Mouse (Mus musculus): Measurements from ENCODE around the gene Kank3. TPM values are rescaled to one million over a fixed set of nuclear protein-coding genes. Genes with fewer than 3 reads are reported as not detected.

The Kank3 gene
- polyA plus RNA-seq, 1 experiment from 2014 or later, result 44.7 TPM

DNA sequence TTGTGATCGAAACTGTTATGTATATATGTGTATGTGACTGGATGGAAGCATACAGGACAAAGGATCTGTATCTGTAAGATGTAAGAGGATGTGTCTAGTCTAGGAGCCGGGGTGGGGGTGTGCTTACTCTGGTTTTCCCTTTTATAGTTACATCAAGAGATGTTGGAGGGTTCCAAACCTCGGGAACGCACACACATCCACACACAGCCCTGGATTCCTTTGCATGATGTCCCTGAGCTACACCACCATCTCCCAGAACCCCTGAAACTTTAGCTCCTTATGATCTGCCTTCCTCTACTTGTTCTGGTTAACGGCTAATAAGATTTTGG is 30.4 kb upstream of the Kank3 start:
- Histone ChIP-seq H3K36me3 (replicated peaks; ENCODE audit: control insufficient read depth, insufficient read depth) (0 out of 2 replicates have a peak, but pooled peaks cover 2% of the 10 kb centered on the region), H3K27ac (peak overlapping the region; percentile 57), H3K9me3 (ENCODE audit: control insufficient read depth, low read length) (no peaks in the 10 kb centered on the region), H3K4me2 (replicated peaks) (peak overlapping the region; percentile 82), H3K27me3 (ENCODE audit: control insufficient read depth, insufficient read depth, low read length) (no peaks in the 10 kb centered on the region), H3K4me1 (replicated peaks; ENCODE audit: control insufficient read depth, insufficient read depth, low read length) (peaks cover 17% of the 10 kb centered on the region; the same call in 1 of the 2 replicates), H3K4me3 (replicated peaks; ENCODE audit: low read length) (0 out of 2 replicates have a peak overlapping the region, but pooled peaks have one; percentile 39), H3K9ac (no peak overlapping the region)
- 86% methylated on average over 5 of the region's 5 CpGs for WGBS
- ATAC-seq (ENCODE audit: low FRiP score) (no peak), DNase-seq (ENCODE audit: low spot score) (no peak)

DNA sequence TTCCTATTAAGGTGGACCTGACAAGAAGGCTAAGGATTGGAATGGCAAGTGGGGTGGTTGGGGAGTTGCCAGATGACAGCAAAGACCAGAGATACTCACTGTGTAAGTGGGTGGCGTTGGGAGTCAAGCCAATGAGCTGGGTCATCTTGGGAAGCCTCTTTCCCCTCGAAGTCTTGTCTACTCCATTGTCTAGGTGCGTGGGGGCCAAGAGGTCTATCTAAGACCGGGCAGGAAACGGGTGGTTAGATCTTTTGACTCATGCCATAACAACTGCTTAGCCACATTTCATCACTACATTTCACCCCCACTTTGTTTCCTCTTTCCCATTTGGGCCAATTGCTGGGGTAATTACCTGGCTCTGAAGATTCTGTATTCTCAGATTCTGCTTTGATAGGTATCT is 29.9 kb upstream of the Kank3 start:
- ATAC-seq (ENCODE audit: low FRiP score) (no peak), DNase-seq (ENCODE audit: low spot score) (no peak)
- H3K27me3 ChIP-seq (ENCODE audit: control insufficient read depth, insufficient read depth, low read length), result no peaks in the 10 kb centered on the region
- H3K4me3 ChIP-seq (replicated peaks; ENCODE audit: low read length), result peak overlapping the region; percentile 39; the same call in 1 of the 2 replicates
- H3K9me3 ChIP-seq (ENCODE audit: control insufficient read depth, low read length), result no peaks in the 10 kb centered on the region
- peaks cover 17% of the 10 kb centered on the region; the same call in 1 of the 2 replicates for H3K4me1 ChIP-seq (replicated peaks; ENCODE audit: control insufficient read depth, insufficient read depth, low read length)
- no peak overlapping the region for H3K27ac ChIP-seq
- no peaks in the 10 kb centered on the region for H3K36me3 ChIP-seq (replicated peaks; ENCODE audit: control insufficient read depth, insufficient read depth)
- WGBS, result 84% methylated on average over 5 of the region's 5 CpGs
- no peak overlapping the region; the same call in 1 of the 2 replicates for H3K9ac ChIP-seq
- H3K4me2 ChIP-seq (replicated peaks), result peak overlapping the region; percentile 82

DNA sequence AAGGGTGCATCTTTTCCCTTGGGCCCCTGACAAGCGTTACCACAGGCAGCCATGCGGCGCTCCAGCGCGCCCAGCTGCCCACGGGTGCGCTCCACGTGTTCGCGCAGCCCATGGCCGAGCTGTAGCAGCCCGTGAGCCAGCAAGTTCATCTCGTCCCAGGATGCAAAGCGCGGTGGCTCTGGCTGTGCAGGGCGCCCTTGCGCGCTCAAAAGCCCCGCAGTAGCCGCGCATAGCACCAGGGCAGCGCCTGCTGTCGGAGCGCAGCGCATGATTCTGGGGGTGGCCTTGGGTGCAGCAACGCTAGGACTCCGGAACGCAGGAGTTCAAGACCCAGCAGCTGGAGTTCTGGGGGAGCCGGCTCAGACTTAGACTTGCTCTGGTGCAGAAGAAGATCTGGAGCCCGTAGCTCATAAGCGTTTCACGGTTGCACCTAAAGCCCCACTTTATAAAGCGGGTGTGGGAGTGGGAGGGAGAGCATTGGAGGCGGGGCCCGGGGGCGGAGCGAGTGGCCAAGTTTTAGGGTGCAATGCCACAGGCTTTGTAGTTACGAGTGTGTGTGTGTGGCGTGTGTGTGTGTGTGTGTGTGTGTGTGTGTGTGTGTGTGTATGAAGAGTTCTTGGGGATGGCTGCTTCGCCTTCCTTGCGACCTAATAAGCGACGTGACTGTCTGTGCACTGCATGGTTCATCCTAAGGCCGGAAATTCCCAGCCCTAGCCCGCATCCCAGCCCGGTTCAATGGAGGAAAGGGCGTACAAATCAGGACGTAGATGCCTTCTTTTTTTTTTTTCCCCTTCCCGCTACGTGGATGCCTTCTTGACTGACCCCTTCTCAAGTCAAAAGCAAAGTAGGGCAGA is 29.0 kb upstream of the Kank3 start, which contains the start of gene Angptl4:
Gene Angptl4, minus strand, starts transcription at position 707 of the 854 bp plus-strand sequence.
- Histone ChIP-seq H3K9me3 (ENCODE audit: control insufficient read depth, low read length) (no peaks in the 10 kb centered on the region), H3K4me2 (replicated peaks) (peak within 1 kb of the TSS; percentile 82), H3K4me3 (replicated peaks; ENCODE audit: low read length) (peak within 1 kb of the TSS; percentile 39), H3K27ac (peak within 1 kb of the TSS; percentile 66; the same call in 1 of the 2 replicates), H3K27me3 (ENCODE audit: control insufficient read depth, insufficient read depth, low read length) (no peaks in the 10 kb centered on the region), H3K4me1 (replicated peaks; ENCODE audit: control insufficient read depth, insufficient read depth, low read length) (peaks cover 17% of the 10 kb centered on the region; the same call in 1 of the 2 replicates), H3K36me3 (replicated peaks; ENCODE audit: control insufficient read depth, insufficient read depth) (no peaks in the 10 kb centered on the region), H3K9ac (peak within 1 kb of the TSS; percentile 55)
- DNase-seq (ENCODE audit: low spot score) (peak; percentile 33), ATAC-seq (ENCODE audit: low FRiP score) (peak; percentile 71; the same call in 1 of the 2 replicates)
- WGBS, result 2% methylated on average over 50 of the region's 50 CpGs

DNA sequence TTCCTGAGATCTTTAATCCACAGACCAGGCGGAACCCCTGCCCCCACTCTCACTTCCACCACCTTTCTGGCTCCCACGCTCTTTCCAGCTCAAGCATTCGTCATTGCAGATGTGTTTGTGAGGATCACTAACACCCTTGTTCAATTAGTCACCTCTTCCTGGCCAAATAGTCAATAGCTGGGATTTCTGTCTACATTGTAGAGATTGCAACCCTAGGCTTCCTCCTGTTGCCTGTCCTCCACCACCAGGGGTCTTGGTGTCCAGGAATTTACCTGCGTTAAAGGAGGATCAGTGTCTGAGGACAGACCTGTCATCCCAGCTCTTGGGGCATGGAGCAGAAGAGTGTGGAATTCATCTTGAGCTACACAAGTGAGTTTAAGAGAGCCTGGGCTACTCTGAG is 28.3 kb upstream of the Kank3 start:
- H3K4me3 ChIP-seq (replicated peaks; ENCODE audit: low read length), result peak overlapping the region; percentile 39
- H3K9me3 ChIP-seq (ENCODE audit: control insufficient read depth, low read length), result no peaks in the 10 kb centered on the region
- H3K4me2 ChIP-seq (replicated peaks), result peak overlapping the region; percentile 82
- H3K4me1 ChIP-seq (replicated peaks; ENCODE audit: control insufficient read depth, insufficient read depth, low read length), result peaks cover 17% of the 10 kb centered on the region; the same call in 1 of the 2 replicates
- no peak overlapping the region for H3K27ac ChIP-seq
- ATAC-seq (ENCODE audit: low FRiP score) (no peak), DNase-seq (ENCODE audit: low spot score) (no peak)
- peak overlapping the region; percentile 55; the same call in 1 of the 2 replicates for H3K9ac ChIP-seq
- H3K36me3 ChIP-seq (replicated peaks; ENCODE audit: control insufficient read depth, insufficient read depth), result no peaks in the 10 kb centered on the region
- H3K27me3 ChIP-seq (ENCODE audit: control insufficient read depth, insufficient read depth, low read length), result no peaks in the 10 kb centered on the region
- WGBS, result 34% methylated on average over 4 of the region's 4 CpGs

DNA sequence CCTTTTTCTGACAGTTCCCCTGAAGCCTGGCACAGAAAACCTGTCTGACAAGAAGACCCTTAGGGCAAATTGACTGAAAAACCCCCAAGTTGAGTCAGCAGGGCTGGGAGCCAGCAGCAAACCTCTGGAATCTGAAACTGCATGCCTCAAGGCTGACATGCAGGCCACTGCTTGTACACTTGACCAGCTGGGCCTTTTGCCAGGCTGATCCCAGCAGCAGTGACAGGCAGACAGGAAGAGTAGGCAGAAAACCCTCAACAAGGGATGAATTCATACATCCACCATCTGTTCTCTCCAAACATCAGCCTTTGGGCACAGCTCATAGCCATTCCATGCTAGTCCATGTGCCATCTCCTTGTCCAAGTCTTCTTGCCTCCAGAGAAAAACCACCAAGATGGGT is 26.9 kb upstream of the Kank3 start:
- Histone ChIP-seq H3K4me2 (replicated peaks) (no peak overlapping the region), H3K4me3 (replicated peaks; ENCODE audit: low read length) (no peak overlapping the region), H3K27ac (no peak overlapping the region), H3K9me3 (ENCODE audit: control insufficient read depth, low read length) (no peaks in the 10 kb centered on the region), H3K4me1 (replicated peaks; ENCODE audit: control insufficient read depth, insufficient read depth, low read length) (peaks cover 17% of the 10 kb centered on the region; the same call in 1 of the 2 replicates), H3K27me3 (ENCODE audit: control insufficient read depth, insufficient read depth, low read length) (no peaks in the 10 kb centered on the region), H3K9ac (no peak overlapping the region), H3K36me3 (replicated peaks; ENCODE audit: control insufficient read depth, insufficient read depth) (no peaks in the 10 kb centered on the region)
- ATAC-seq (ENCODE audit: low FRiP score) (no peak), DNase-seq (ENCODE audit: low spot score) (peak; percentile 27)

DNA sequence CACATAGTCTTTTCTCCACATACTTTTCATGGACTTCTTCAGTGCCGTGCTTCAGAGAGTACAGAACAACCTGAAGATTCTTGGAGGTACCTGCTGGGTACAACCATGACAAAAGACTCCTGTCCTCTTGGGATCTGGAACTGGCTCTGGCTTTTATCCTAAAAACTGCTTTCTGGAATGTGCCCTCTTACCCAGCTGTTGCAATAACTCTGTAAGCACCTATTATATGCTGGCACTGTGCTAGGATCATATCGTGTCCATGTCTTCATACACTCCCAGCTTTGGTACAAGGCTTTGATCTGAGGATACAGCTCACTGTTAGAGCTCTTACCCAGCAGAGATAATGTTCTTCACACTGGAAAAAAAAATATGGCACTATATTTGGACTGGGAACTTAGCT is 25.4 kb upstream of the Kank3 start:
- Histone ChIP-seq H3K4me1 (replicated peaks; ENCODE audit: control insufficient read depth, insufficient read depth, low read length) (peaks cover 17% of the 10 kb centered on the region; the same call in 1 of the 2 replicates), H3K36me3 (replicated peaks; ENCODE audit: control insufficient read depth, insufficient read depth) (no peaks in the 10 kb centered on the region), H3K4me3 (replicated peaks; ENCODE audit: low read length) (no peak overlapping the region), H3K9ac (no peak overlapping the region), H3K4me2 (replicated peaks) (no peak overlapping the region), H3K27me3 (ENCODE audit: control insufficient read depth, insufficient read depth, low read length) (no peaks in the 10 kb centered on the region), H3K27ac (no peak overlapping the region), H3K9me3 (ENCODE audit: control insufficient read depth, low read length) (no peaks in the 10 kb centered on the region)
- WGBS, result 91% methylated on average over 2 of the region's 2 CpGs
- ATAC-seq (ENCODE audit: low FRiP score) (no peak), DNase-seq (ENCODE audit: low spot score) (no peak)

DNA sequence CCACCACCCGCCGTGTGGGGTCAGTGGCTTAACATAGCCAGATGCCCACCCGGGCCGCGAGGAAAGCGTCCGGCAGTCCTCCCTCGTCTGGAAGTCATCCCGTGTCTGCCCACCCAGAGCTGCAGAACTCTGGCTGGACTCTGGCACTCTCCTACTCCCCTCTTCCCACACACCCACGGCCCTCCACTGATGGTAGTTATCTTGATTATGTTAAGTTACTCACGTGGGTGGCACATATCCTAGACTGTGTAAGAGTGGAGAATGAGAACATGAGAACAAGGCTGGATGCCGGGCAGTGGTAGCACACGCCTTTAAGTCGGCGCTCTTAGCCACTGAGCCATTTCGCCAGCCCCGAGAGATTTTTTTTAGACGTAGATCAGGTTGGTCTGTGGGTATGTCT is 23.9 kb upstream of the Kank3 start:
- DNase-seq (ENCODE audit: low spot score), result no peak
- Histone ChIP-seq H3K27ac (no peak overlapping the region), H3K4me1 (replicated peaks; ENCODE audit: control insufficient read depth, insufficient read depth, low read length) (peaks cover 9% of the 10 kb centered on the region; the same call in 1 of the 2 replicates), H3K9ac (no peak overlapping the region), H3K27me3 (ENCODE audit: control insufficient read depth, insufficient read depth, low read length) (no peaks in the 10 kb centered on the region), H3K4me2 (replicated peaks) (no peak overlapping the region), H3K36me3 (replicated peaks; ENCODE audit: control insufficient read depth, insufficient read depth) (no peaks in the 10 kb centered on the region), H3K9me3 (ENCODE audit: control insufficient read depth, low read length) (no peaks in the 10 kb centered on the region), H3K4me3 (replicated peaks; ENCODE audit: low read length) (no peak overlapping the region)
- WGBS, result 87% methylated on average over 18 of the region's 18 CpGs
- no peak for ATAC-seq (ENCODE audit: low FRiP score)

DNA sequence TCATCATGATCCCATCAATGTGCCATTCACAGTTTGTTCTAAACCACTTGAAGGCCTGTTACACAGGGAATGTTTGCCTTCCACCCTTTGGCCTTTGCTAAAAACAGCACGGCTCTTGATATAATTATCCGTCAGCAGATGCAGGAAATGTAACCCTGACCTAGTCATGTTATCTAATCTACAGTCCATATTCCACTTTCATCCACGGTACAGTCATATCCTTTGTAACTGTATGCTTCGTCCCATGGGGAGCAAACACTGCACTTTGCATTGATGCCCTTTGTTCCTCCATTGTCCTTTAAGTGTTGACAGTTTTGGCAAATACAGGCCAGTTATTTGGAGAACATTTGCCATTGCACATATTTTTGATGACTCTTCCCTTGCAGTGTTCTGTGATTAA is 21.6 kb upstream of the Kank3 start:
- Histone ChIP-seq H3K27me3 (ENCODE audit: control insufficient read depth, insufficient read depth, low read length) (no peaks in the 10 kb centered on the region), H3K4me1 (replicated peaks; ENCODE audit: control insufficient read depth, insufficient read depth, low read length) (no peaks in the 10 kb centered on the region), H3K36me3 (replicated peaks; ENCODE audit: control insufficient read depth, insufficient read depth) (no peaks in the 10 kb centered on the region), H3K27ac (no peak overlapping the region), H3K9me3 (ENCODE audit: control insufficient read depth, low read length) (no peaks in the 10 kb centered on the region), H3K4me3 (replicated peaks; ENCODE audit: low read length) (no peak overlapping the region), H3K4me2 (replicated peaks) (no peak overlapping the region), H3K9ac (no peak overlapping the region)
- 88% methylated on average over 4 of the region's 4 CpGs for WGBS
- DNase-seq (ENCODE audit: low spot score) (no peak), ATAC-seq (ENCODE audit: low FRiP score) (no peak)

DNA sequence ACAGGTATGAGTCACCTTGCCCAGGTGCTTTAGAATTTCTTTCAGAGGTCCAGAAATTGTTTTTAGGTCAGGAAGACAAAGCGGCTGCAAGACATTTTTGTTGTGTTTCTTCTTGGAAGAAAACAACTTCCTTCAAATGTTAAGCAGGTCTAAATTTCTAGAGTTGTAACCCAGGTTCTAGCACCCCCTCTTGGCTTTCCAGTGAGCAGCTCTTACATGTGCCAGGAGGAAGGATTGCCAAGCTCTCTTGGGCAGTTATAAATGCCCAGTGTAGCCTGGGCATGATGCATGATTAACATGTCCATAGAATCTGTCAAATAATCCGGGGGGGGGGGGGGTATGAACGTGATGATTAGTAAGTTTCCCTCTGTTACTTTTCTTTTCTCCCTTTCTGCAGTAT is 12.0 kb upstream of the Kank3 start:
- H3K9ac ChIP-seq, result no peak overlapping the region
- no peak for ATAC-seq (ENCODE audit: low FRiP score)
- H3K4me2 ChIP-seq (replicated peaks), result no peak overlapping the region
- H3K4me1 ChIP-seq (replicated peaks; ENCODE audit: control insufficient read depth, insufficient read depth, low read length), result no peaks in the 10 kb centered on the region
- WGBS, result 59% methylated on average over 3 of the region's 3 CpGs
- H3K36me3 ChIP-seq (replicated peaks; ENCODE audit: control insufficient read depth, insufficient read depth), result no peaks in the 10 kb centered on the region
- no peak for DNase-seq (ENCODE audit: low spot score)
- no peaks in the 10 kb centered on the region for H3K27me3 ChIP-seq (ENCODE audit: control insufficient read depth, insufficient read depth, low read length)
- no peaks in the 10 kb centered on the region for H3K9me3 ChIP-seq (ENCODE audit: control insufficient read depth, low read length)
- no peak overlapping the region for H3K27ac ChIP-seq
- H3K4me3 ChIP-seq (replicated peaks; ENCODE audit: low read length), result no peak overlapping the region

Data from hindbrain, embryonic 14.5 days (tissue).